Mouse (Mus musculus) urinary bladder, adult 18-20 months (tissue): ENCODE results near the gene Atp12a.

Source experiments
- DNase-seq, 2 experiments: peaks; one replicate each; pipeline ENCODE4 v3.0.0; 2022; ENCODE audit warnings: low spot score in 2 of 2, mixed read lengths in 2 of 2

The Atp12a gene

DNA sequence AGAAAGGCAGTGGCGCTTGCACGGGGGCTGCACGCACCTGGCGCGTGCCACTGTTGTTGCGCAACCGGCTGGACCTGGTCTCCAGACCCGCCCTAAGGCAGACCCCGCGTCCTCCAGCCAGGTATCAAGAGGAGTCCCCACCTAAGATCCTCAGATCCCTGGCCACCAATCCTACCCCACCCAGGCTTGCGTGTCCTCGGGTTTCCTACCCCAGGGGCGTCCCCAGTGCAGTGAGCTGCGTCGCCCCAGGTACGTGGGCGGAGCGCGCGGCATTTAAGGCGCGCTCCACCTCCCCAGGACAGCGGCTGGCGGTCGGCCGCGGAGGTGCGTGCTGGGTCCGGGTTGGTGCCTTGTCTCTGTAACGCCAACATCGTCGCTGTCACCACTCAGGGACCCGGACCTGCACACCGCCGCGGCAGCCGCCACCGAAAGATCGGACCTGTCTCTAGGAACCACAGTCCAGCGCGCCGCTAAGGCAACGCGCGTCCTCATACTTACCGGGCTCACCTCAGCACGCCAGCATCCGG lies at the start of gene Atp12a:
Gene Atp12a, plus strand, starts transcription at position 358 of the 527 bp plus-strand sequence.
- no peak for DNase-seq

DNA sequence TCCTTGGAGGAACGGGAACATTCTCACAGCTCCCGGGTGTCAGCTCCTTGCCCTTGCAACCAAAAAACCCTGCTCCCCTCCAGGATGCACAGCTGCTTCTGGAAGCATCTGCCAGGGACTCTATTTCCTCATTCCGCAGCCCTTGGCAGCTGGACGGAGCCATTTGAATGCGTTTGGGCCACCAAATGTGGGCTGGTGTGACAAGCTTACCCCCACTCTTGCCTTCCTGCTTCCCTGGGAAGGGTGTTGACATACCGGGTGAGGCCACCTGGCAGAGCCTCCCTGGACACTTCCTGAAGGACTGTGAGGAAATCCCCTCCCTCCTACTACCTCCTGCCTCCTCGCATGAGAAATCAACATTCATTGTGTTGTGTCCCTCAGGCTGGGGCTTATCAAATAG lies 49.3 kb upstream of the Atp12a start:
- DNase-seq: no peak

DNA sequence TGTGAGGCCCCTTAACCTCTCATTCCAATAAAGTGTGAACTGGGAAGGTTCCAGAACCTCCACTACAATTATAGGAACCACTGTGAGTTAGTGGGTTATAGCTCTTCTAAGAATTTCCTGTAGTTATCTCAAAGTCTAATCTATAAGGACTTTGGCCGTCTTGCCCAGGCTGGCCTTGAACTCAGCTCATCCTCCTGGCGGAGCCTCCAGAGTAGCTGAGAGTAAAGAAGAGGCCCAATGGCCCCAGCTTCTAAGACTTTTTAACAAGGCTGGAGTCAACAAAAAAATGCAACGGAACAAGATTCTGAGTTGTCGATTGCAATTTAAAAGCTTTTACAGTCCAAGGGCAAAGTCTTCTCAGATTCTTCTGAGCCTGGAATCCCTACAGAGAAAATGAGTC lies 48.5 kb upstream of the Atp12a start:
- DNase-seq: no peak

DNA sequence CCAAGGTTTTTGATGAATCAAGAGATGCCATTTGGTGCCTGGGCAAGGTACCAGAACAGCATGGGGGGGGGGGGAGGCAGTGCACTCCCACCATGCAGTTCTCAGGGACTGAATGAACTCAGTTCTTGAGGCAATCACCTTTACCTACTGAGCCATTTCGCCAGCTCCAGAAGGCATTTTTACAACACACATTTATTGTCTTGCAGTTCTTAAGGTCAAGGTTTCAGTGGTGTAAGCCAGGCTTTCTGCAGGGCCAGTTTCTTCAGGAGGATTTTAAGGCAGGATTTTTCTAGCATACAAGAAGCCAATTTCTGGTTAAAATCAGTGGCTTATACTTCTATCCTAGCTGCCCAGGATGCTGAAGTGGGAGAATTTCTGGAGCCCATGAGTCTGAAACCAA lies 41.9 kb upstream of the Atp12a start:
- no peak for DNase-seq

DNA sequence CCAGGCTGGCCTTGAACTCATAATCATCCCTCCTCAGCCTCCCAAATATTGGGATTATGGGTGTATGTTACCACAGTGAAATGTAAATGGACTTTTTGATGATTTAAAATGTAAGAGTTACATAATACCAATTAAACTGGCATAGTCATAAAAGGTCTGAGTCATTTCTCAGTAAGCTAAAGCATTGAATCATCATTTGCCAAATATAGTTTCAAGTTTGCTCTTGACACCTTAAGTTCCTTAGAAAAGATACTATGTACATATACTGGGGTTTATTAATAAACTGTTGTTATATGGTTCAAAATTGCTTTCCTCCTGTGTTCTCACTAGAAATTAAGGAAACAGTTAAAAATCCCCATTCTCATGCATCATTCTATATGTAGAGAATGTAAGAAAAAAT lies 39.8 kb upstream of the Atp12a start:
- DNase-seq: no peak

DNA sequence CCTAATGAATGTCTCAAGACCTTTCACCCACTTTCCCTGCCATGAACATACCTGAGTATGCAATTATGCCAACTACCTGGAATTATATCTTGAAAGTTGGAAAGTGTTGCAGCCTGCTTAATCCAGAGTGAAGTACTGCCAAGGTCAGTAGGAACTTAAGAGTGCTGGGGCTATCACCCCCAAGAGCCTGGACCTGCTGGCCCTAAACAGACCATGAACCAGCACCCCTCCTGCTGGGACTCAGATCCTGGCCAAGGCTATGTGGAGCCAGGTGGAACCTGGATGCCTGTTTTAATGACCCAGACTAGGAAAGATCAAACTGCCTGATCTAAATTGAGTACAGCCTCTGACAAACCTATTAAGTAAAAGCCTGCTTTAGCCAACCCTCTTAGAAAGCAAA lies 31.2 kb upstream of the Atp12a start:
- DNase-seq: no peak

DNA sequence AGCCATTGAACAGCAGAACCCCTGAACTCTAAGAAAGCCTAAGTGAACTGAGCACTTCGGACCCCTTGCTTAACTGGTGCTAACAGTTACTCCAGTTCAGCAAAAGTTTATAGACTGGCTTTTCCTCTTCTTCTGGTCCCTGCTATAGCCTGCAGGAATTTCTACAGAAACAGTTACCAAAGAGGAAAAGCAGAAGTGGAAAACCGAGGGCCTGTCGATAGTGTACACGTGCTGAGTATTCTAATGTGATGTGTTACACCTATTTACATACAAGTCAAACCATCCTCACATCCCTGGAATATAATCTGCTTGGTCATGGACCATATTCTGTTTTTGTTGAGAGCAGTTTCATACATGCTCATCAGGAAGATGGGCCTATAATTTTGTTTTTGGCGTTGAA lies 30.4 kb upstream of the Atp12a start:
- no peak for DNase-seq

DNA sequence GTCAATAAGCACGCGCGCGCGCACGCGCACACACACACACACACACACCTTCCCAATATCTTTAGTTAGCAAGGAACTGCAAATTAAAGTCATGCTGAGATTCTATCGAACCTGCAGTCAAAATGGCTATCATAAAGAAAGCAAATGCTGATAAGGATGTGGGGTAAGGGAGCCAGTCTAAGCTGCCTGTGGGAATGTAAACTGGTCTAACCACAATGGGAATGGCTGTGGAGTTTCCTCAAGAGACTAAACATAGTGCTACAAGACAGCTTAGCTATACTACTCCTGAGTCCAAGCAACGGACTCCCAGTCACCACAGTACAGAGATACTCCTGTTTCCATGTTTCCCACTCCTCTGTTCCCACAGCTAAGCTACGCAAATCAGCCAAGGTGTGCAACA lies 28.8 kb upstream of the Atp12a start:
- no peak for DNase-seq

DNA sequence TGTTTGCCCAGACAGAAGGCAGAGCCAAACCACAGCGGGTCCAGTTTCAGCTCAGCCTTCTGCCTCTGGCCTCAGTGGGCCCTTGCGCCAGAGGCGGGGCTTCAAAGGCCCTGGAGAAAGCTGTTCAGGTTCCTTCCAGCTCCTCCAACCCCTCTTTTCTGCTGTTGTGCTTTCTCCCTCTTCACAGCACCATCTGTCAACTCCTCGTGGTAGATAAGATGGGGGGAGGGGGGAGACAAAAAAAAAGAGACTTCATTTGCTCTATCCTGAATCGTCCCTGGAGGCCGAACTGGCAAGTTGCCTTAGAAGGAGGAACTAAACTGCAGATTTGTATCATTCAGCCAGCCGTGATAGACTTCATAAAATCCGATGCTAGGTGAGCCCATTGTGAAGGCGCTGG lies 27.8 kb upstream of the Atp12a start:
- no peak for DNase-seq

DNA sequence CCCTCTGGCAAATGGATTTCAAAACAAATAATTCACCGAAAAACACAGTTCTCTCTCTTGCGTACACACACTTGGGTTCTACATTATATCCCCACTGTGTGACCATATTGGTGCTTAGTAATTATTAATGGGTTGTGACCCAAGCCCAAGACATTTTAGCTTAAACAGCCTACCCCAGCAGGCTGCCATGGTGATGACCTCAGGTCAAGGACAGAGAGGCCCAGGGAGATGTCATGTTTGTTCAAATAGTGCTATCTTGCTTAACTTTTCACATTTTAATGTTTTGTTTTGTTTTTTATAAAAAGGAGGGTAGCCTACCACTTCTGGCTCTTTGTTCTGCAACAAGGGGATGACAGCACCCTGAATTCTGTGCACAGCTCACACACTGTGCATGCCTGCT lies 27.2 kb upstream of the Atp12a start:
- DNase-seq: no peak

DNA sequence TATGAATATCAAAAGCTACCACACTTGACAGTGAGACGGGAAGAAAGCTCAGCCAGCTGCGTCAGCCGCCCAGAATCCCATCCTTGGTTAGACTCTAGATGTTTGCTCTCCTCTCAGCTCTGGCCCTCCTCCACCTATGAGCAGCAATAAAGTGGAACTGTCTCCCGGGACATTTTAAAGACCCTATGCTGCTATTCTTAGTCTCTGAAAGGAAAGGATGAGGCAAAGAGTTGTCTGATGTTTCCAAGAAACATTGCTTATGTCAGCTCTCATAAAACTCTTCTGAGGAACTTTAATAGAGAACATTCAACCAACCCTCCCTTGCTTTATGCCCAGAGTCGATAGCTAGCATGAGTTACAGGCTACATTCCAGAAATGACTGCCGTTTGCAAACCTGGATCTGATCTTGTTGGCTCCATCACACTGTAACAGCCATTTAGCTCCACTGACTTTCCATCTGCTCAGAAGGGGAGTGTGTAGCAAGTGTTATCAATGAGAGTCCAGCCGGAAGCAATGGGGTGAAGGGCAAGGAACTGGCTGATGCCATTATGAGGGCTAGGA lies 25.9 kb upstream of the Atp12a start:
- DNase-seq: no peak

DNA sequence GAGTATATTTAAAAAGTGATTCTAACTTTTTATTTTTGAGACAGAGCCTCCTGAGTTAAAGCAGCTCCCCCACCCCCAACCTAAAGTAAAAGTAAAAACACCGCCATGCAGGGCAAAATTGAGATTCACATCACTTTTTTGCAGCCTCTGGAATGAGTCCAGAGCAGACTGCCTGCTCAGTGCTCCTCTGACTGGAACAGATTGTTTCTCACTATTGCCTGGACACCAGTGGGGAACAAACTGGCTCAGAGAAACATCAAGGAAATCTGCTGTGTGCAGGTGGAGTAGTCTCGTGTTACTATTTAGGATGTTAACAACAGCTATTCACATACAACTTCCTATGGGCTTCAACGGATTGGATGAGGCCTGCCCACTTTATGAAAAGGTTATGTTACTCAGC lies 16.2 kb upstream of the Atp12a start:
- no peak for DNase-seq

DNA sequence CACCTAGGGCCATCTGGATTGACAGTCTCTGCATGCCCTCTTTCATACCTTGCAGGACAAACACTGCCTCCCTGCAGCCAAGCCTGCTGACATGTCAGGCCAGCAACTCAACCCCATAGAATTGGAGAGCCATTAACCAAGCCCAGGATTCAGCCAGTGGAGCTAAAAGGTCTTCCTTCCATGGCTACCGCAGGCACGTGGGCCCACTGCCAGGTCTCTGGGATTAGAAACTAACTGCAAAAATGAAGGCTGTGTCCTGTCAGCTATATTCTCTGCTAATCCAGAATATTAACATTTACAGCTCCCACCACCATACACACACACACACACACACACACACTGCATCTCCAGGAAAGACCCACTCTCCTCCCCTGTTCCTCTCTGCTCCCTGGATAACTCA lies 15.3 kb upstream of the Atp12a start:
- no peak for DNase-seq

DNA sequence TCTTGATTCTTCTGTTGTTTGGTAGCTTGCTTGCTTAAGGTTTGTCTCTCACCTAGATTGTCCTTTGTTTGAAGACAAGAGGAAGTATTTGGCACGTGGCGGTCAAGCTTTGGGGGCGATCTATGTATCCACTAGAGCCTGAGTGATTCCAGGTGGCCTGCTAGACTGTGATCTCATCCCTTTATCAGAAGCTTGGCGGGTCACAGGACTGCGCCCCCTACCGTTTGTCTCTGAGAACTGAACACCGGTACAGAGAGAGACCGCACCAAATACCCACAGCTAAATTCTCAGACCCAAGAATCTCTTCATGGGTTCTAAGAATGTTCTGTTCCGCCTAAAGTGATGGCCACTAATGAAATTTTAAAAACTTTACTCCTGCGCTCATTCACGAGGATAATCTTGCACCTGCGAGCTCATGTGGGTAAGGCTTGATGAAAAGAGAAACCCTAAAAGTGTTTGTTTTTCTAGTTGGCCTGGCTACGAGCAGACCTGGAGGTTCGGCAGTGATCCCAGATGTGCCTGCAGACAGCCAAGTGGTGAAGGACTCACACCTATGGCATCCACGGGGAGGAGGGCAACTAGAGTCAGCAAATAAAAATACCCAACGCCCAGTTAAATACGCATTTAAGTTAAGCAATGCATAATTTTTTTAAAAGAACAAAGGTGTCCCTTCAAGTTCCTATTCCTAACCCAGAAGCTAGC lies 12.8 kb upstream of the Atp12a start:
- DNase-seq: no peak

DNA sequence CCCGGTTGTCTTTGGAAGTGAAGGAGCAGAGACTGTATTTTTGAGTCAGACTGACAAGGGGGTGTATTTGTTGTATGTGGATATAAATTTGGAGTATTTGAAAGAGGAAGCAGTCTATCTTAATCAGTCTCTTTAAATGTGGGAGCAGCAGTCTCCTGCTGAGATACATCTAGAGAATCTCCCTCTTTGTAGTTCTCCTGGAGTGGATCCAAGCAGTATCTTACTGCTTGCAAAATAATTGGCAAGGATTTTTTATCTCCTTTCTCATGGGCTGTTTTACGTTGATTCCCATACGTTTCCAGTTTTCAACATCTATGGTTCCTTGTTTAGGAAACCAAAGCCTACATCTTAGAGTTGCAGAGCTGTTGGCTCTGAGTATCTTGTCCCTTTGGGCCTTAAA lies 10.1 kb upstream of the Atp12a start:
- DNase-seq: no peak

DNA sequence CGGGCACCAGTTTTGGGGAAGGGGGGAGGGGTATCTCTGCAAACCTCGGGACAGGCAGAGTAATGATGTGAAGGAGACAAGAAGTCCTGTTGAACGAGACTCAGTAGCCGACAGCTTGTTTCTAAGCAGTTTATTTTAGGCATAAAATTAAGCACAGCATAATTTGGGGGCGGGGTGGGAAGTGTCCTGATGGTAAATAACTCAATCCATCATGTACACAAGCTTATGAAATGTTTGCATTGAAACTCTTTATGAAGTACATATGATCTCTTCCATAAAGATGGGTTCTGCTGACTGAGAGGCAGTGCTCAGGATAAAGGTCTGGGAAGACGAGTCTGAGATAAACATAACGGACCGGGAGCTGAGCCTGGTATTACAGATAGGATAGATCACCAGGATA lies 9.5 kb upstream of the Atp12a start:
- DNase-seq: no peak

DNA sequence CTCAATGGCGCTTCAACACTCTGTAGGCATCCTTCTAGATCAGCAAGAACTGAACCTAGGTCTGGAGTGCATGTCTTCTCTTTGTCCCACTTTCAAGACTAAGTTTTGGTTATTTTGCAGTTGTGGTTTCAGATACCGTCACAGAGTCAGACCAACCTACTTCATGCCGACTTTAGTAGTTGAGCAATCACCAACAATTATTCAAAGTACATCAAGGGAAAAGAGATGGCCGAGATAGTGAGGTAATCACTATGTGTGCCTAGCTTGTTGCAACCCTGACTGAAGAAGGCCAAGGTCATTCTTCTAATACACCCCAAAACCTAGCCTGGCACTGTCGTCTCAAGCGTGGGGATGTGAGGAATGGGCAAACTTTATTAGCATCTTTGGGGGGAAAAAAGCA lies 8.7 kb upstream of the Atp12a start:
- no peak for DNase-seq

DNA sequence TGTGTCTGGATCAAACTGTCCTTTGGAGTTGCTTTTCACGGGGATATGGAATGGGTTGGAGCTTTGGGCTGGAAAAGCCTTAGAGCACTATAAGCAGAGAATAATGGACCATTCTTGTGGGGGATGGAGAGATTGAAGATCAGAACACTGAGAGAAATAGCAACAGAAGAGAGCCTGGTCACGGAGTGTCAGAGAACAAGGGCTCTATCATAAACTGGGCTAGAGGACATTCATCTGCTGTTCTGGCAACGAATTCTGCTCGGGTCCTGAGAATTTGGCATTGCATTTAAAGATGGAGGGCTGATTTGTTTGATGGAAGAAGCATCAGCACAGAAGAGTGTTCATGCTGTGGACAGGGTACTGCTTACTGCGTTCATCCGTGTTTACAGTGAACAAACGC lies 6.4 kb upstream of the Atp12a start:
- no peak for DNase-seq

DNA sequence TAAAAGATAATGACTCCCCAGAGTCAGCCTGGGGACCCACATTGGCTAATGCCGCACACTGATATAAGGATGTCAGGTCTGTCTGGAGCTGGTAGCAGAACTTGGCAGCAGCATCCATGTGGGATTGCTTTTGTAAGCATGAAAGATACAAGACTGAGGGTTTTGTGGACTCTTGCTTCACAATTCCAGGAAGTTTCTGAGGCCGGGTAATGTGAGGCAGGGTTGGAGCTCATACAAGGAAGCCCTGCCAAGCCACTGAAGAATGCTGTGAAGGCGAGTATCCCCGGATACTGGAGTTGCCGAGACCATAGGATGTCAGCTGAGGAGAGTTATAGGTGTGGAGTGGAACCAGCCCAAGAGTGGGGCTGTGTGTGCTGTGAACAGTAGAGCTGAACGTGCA lies 5.7 kb upstream of the Atp12a start:
- DNase-seq: no peak

DNA sequence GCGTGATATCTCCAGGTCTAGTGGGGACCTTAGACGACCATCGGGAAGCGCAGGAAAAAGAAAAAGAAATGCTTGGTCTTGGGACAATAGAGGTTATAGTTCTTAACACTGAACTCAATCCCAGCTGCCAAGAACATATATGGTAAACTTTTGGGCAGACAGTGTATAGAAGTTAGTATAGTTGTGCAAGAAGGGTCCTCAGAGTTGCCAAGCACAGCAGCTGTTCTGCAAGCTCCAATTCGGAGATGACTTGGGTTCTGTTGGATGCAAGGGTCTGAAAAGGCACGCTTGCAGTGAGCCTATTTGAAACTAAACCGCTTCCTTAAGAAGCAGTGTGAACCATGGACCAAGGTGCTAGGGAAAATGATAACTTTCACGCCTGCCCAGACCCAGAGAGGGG lies 424 bp downstream of the Atp12a start:
- no peak for DNase-seq

DNA sequence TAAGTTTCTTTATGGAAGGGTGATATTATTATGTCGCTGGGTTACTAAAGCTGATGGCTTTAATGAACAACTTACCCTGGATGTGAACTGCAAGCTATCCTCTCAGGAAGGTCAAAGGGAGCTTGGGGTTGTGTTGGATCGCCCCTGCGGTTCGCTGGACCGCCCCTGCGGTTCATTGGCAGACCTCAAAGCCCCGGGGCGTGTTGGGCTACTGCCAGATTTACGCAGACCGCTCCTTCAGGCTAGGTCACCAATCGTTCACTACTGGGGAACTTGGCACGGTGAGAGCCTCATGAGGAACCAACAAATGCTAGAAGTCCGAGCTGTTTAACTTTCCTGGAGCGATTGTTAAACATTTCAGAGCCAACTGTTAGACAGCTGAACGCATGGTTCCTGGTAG lies 1.8 kb downstream of the Atp12a start:
- no peak for DNase-seq

DNA sequence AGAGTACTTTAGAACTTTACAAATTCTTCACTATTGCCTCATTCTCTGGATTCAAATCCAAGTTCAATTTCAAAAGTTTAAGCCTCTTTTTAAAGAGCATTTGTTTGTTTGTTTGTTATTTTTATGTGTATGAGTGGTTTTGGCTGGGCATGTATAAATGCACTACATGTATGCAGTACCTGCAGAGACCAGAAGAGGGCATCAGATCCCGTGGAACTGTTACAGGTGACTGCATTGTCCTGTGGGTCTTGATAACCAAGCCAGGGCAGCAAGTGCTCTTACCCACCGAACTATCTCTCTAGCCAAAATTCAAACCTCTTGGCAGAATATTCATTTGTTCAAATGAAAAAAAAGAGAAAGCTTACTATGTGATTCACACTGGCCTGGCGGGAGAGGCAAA lies 4.0 kb downstream of the Atp12a start:
- DNase-seq: no peak

DNA sequence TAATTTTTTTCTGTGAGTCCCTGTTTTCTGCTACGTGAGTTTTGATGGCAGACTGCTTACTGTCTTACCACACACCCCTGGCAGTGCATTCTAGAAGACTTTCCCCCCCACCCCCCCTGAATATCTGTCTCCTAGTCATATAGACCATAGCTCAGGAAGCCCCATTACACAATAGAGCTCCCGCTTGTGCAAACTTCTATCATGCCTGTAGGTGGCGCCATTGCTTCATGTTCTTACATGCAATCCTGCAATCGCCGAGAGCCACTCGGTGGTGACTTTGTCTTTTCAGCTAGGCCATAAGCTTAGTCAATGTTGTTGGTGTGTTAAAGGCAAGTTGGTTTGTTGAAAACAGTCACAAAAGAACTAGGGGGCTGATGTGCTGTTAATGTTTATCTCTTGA lies 10.9 kb downstream of the Atp12a start:
- DNase-seq: peak; percentile 33 to 43

DNA sequence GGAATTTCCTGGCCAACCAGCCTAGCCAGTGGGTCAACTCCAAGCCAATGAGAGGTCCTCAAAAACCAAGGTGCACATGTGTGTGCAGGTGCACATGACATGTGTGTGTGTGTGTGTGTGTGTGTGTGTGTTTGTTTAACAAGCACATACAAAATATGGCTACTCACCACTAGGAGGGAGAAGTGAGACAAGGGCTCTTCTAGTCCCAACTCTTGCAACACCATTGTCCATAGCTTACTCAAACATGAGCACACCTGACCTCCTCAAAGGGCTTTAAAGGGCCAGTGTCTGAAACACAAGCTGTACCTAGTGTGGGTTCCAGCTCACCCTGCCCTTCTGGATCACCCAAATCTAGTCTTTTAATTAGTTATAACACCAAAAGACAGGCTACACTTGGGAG lies 12.9 kb downstream of the Atp12a start:
- no peak for DNase-seq
